Mouse (Mus musculus): ENCODE data around the gene Fam89b.
"Not testable (repeated sequence)": the region's sequence is repeated elsewhere in the genome, so short reads cannot be mapped to it uniquely, and the experiment has no call there.

Gene Fam89b

GRCm38 (mm10) chr19:5711218-5711617, 18.2 kb downstream of the Fam89b start:
- peak in 1 of 2 experiments; percentile 69 for DNase-seq (ENCODE audit: low spot score in 2 of 2)

GRCm38 (mm10) chr19:5710581-5710980, 18.9 kb downstream of the Fam89b start:
- DNase-seq (ENCODE audit: low spot score in 2 of 2): no peak

- DNase-seq (ENCODE audit: low spot score in 2 of 2): no peak
These were observed 19.4 kb downstream of the Fam89b start for GRCm38 (mm10) chr19:5710068-5710467.

- DNase-seq (ENCODE audit: low spot score in 2 of 2): peak; percentile 45 to 51
These were observed 24.5 kb downstream of the Fam89b start for GRCm38 (mm10) chr19:5704801-5705571.

GRCm38 (mm10) chr19:5704163-5704800, 25.2 kb downstream of the Fam89b start, which contains the start of gene Kcnk7:
Gene Kcnk7 (plus strand): TSS chr19:5704367.
- DNase-seq (ENCODE audit: low spot score in 2 of 2): peak in 1 of 2 experiments; percentile 27

GRCm38 (mm10) chr19:5695849-5696462, 33.5 kb downstream of the Fam89b start:
- DNase-seq (ENCODE audit: low spot score in 2 of 2): no peak

- DNase-seq (ENCODE audit: low spot score in 2 of 2): no peak
These were observed 35.7 kb downstream of the Fam89b start for GRCm38 (mm10) chr19:5693801-5694200.

GRCm38 (mm10) chr19:5692913-5693396, 36.5 kb downstream of the Fam89b start:
- no peak for DNase-seq (ENCODE audit: low spot score in 2 of 2)

GRCm38 (mm10) chr19:5692086-5692912, 37.2 kb downstream of the Fam89b start:
- DNase-seq (ENCODE audit: low spot score in 2 of 2): no peak

GRCm38 (mm10) chr19:5691601-5692000, 37.9 kb downstream of the Fam89b start:
- DNase-seq (ENCODE audit: low spot score in 2 of 2): no peak

GRCm38 (mm10) chr19:5690343-5690735, 39.1 kb downstream of the Fam89b start:
- DNase-seq (ENCODE audit: low spot score in 2 of 2): no peak

- DNase-seq (ENCODE audit: low spot score in 2 of 2): peak; percentile 86 to 91
These were observed 39.7 kb downstream of the Fam89b start for GRCm38 (mm10) chr19:5689565-5690342.

GRCm38 (mm10) chr19:5689088-5689428, 40.4 kb downstream of the Fam89b start:
- DNase-seq (ENCODE audit: low spot score in 2 of 2): no peak

- DNase-seq (ENCODE audit: low spot score in 2 of 2): peak; percentile 96
These were observed 41.0 kb downstream of the Fam89b start, which contains the start of the genes Map3k11 and Pcnx3 for GRCm38 (mm10) chr19:5688200-5689087. Gene Map3k11 (plus strand): TSS chr19:5688742. Gene Pcnx3 (minus strand): TSS chr19:5688908.

- DNase-seq (ENCODE audit: low spot score in 2 of 2): no peak
These were observed 41.7 kb downstream of the Fam89b start for GRCm38 (mm10) chr19:5687738-5688137.

GRCm38 (mm10) chr19:5686954-5687353, 42.5 kb downstream of the Fam89b start:
- DNase-seq (ENCODE audit: low spot score in 2 of 2): not testable (repeated sequence)

- DNase-seq (ENCODE audit: low spot score in 2 of 2): no peak
These were observed 43.0 kb downstream of the Fam89b start for GRCm38 (mm10) chr19:5686437-5686836.

- no peak for DNase-seq (ENCODE audit: low spot score in 2 of 2)
These were observed 43.6 kb downstream of the Fam89b start for GRCm38 (mm10) chr19:5685861-5686260.

GRCm38 (mm10) chr19:5685431-5685830, 44.0 kb downstream of the Fam89b start:
- DNase-seq (ENCODE audit: low spot score in 2 of 2): no peak

- DNase-seq (ENCODE audit: low spot score in 2 of 2): no peak
These were observed 44.5 kb downstream of the Fam89b start for GRCm38 (mm10) chr19:5684985-5685384.
